Mouse (Mus musculus): ENCODE results near the gene F5.

GRCm38 (mm10) chr1:164178429-164178828, 26.8 kb downstream of the F5 start:
- TF ChIP-seq CTCF (IDR thresholded peaks at IDR 0.05; ENCODE audit: extremely low read depth, insufficient read depth, low read length) (no peak), POLR2A (IDR thresholded peaks at IDR 0.05; ENCODE audit: extremely low read depth, insufficient read depth, low read length) (no peak)
